Mouse (Mus musculus) limb, embryonic 10.5 days (tissue): ENCODE results near the gene Gm5565. TPM values are rescaled to one million over a fixed set of nuclear protein-coding genes. Genes with fewer than 3 reads are reported as not detected.
"Not testable (repeated sequence)": the region's sequence is repeated elsewhere in the genome, so short reads cannot be mapped to it uniquely, and the experiment has no call there.

ENCODE experiments used
- DNase-seq: peaks from one replicate; pipeline ENCODE4 v3.0.0-alpha.2; 2017; ENCODE audit warnings: low spot score
- H3K27ac ChIP-seq: fragments of 300-500 bp; sonication (generic); 2 replicates; pipeline ENCODE4 v1.5.1; 2016; ENCODE audit warnings: mild to moderate bottlenecking
- H3K27me3 ChIP-seq: fragments of 300-500 bp; sonication (generic); 2 replicates; pipeline ENCODE4 v1.6.1; 2016; ENCODE audit warnings: low read depth, mild to moderate bottlenecking; ENCODE audit not compliant: poor library complexity, severe bottlenecking
- H3K36me3 ChIP-seq: fragments of 300-500 bp; sonication (generic); 2 replicates; pipeline ENCODE4 v1.6.1; 2016; ENCODE audit warnings: mild to moderate bottlenecking, moderate library complexity
- H3K4me1 ChIP-seq: fragments of 300-500 bp; sonication (generic); 2 replicates; pipeline ENCODE4 v1.6.1; 2016
- H3K4me3 ChIP-seq: fragments of 300-500 bp; sonication (generic); 2 replicates; pipeline ENCODE4 v1.5.1; 2016; ENCODE audit warnings: mild to moderate bottlenecking, moderate library complexity
- H3K9me3 ChIP-seq: fragments of 300-500 bp; sonication (generic); replicated peaks from 2 replicates; pipeline ENCODE4 v1.6.1; 2016; ENCODE audit warnings: mild to moderate bottlenecking
- WGBS: fragments of 180-500 bp; shearing (Covaris S2); methylation state at CpG from one replicate; pipeline ENCODE4 v1.1.7; 2016; 5-methylcytosine and 5-hydroxymethylcytosine counted together
- polyA plus RNA-seq: library from polyadenylated mRNA; unstranded; fragments of >200 nt; fragmentation: Nextera tagmentation; extraction: Ambion mirVana; gene quantifications from 2 replicates; pipeline ENCODE4 v1.2.1, GENCODE M21; 2016

The Gm5565 gene
- polyA plus RNA-seq, 1 experiment from 2014 or later = not detected

- not testable (repeated sequence) for DNase-seq, H3K9me3 ChIP-seq, H3K27me3 ChIP-seq, H3K27ac ChIP-seq, H3K36me3 ChIP-seq, H3K4me1 ChIP-seq, H3K4me3 ChIP-seq
- 88% methylated on average over 2 of the region's 2 CpGs for WGBS
Measured at GRCm38 (mm10) chr5:146170621-146171020, 10.3 kb upstream of the Gm5565 start, which contains the start of gene Gm6309. Gene Gm6309, minus strand, starts transcription at chr5:146170721.

- H3K9me3 ChIP-seq, H3K27me3 ChIP-seq, H3K4me1 ChIP-seq, H3K27ac ChIP-seq, H3K4me3 ChIP-seq, H3K36me3 ChIP-seq, DNase-seq: not testable (repeated sequence)
- WGBS = 93% methylated on average over 4 of the region's 4 CpGs
Measured at GRCm38 (mm10) chr5:146158326-146158725, 2.0 kb downstream of the Gm5565 start.

- 87% methylated on average over 3 of the region's 3 CpGs for WGBS
- no peaks in the 10 kb centered on the region for H3K9me3 ChIP-seq
- DNase-seq = no peak
- no peak overlapping the region for H3K27ac ChIP-seq
- H3K4me1 ChIP-seq = no peaks in the 10 kb centered on the region
- no peaks in the 10 kb centered on the region for H3K27me3 ChIP-seq
- H3K4me3 ChIP-seq = no peak overlapping the region
- no peaks in the 10 kb centered on the region for H3K36me3 ChIP-seq
Measured at GRCm38 (mm10) chr5:146150454-146150853, 9.9 kb downstream of the Gm5565 start.

GRCm38 (mm10) chr5:146147903-146148302 is 12.4 kb downstream of the Gm5565 start:
- no peaks in the 10 kb centered on the region for H3K27me3 ChIP-seq
- H3K36me3 ChIP-seq = no peaks in the 10 kb centered on the region
- no peak overlapping the region for H3K4me3 ChIP-seq
- H3K9me3 ChIP-seq = no peaks in the 10 kb centered on the region
- H3K4me1 ChIP-seq = no peaks in the 10 kb centered on the region
- DNase-seq = peak; percentile 40
- H3K27ac ChIP-seq = no peak overlapping the region
- 47% methylated on average over 2 of the region's 2 CpGs for WGBS

Other genes with a start within 250 kb of the Gm5565 start
- gene Cyp3a25, start 150.9 kb downstream of the Gm5565 start, polyA plus RNA-seq = not detected in 2 replicates
- not detected in 2 replicates for gene Cyp3a59, start 81.3 kb downstream of the Gm5565 start, polyA plus RNA-seq
- not detected in 2 replicates for gene Gm6309, start 10.2 kb upstream of the Gm5565 start, polyA plus RNA-seq
- gene 1700001J03Rik, start 24.8 kb upstream of the Gm5565 start, polyA plus RNA-seq = not detected in 2 replicates
- gene Rnf6, start 61.0 kb upstream of the Gm5565 start, polyA plus RNA-seq = 23.4 and 29.1 TPM in 2 replicates
- gene Cdk8, start 70.7 kb upstream of the Gm5565 start, polyA plus RNA-seq = 25.8 and 26.1 TPM in 2 replicates
- 4.1 and 4.8 TPM in 2 replicates for gene Wasf3, start 224.4 kb upstream of the Gm5565 start, polyA plus RNA-seq